Mouse (Mus musculus): ENCODE results near the gene Fam49a.

The Fam49a gene

GRCm38 (mm10) chr12:12274115-12274514 lies 12.2 kb downstream of the Fam49a start:
- no peak for DNase-seq

- no peak for DNase-seq
Observed at GRCm38 (mm10) chr12:12275124-12275779, 13.3 kb downstream of the Fam49a start.

DNA sequence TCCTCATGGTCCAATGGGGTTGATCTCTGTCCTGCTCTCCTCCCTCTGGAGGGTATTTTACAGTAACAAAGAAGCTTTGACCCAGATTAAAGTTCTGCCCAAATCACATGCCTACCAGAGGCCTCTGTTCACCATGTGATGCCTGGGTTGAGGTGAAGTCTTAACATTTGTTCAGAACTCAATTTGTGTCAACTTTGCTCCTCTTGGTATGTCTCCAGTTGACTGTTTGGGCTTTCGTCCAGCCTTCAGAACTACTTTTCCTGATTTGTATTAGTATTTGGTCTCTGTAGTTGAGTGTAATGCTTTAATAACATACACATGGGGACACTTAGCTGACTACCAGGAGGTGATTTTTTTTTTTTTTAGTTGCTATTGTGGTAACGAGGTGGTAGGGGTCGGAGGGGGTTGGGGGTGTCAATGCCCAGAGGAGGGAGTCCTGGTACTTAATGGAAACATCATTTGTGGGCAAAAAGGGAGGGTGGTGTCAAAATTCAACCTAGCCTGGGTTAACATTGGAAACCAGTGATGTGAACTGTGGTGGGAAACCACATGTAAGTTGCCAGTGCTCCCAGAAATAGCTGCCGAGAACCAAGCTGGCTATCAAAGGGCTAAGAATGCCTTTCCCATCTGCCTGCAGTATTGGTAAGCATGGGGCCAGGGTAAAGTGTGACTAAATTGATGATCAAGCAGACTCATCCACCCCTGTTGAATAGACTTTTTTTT lies 16.0 kb downstream of the Fam49a start:
- DNase-seq, result no peak

GRCm38 (mm10) chr12:12278464-12278872 lies 16.5 kb downstream of the Fam49a start:
- peak; percentile 58 to 63 for DNase-seq

- DNase-seq, result peak; percentile 58
Observed at GRCm38 (mm10) chr12:12283702-12284288, 21.9 kb downstream of the Fam49a start.

DNA sequence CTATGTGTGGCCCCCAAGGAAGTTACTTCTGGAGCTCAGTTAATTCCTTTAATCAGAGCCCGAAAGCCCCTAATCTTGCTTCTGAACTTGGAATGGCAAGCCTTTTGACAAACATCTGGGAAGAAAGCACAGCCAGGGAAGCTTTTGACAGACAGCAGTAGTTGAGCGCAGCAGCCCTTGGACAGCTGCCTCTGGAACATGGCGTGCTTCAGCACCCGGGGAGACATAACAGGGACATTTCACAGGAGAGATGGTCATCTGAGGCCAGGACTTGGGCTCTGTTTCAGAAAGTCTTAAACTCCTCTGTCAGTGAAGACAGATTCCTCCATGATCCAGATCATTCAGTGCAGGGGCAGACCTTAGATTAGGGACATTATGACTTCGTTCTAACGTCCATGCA lies 22.6 kb downstream of the Fam49a start:
- DNase-seq, result peak; percentile 36 to 52

- no peak for DNase-seq
Observed at GRCm38 (mm10) chr12:12287131-12287786, 25.3 kb downstream of the Fam49a start.

DNA sequence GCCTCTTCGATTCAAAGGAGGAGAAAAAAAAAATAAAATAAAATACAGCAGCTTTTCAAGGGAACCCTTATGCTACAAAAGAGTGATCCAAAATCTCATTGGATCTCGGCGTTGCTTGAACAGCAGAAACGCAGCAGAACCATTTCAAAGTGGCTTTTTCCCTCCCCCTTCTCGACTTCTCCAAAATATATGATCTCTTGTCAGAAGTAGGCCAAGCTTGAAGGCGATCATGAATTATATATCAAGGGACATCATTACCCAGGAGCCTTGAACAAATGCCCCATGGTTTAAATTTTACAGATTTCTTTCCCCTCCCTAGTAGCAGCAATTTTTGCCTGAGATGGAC lies 25.8 kb downstream of the Fam49a start:
- DNase-seq, result no peak

- DNase-seq, result no peak
Observed at GRCm38 (mm10) chr12:12288586-12288985, 26.6 kb downstream of the Fam49a start.

DNA sequence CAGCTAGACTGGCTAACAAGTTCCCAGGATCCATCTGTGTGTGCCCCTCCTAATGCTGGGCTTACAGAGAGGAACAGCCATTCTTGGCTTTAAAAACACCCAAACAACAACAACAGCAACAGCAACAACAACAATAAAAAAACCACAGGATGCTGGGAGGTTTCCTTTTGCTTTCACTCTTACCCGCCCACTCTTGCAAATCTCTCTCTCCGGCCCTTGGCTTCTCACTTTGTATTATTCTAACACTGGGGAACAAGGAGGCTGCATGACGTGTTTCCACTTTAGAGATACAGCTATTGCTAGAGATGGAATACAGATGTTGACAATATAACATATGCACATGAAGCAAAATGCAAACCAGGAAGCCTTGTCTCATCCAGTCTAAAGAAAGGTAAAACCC lies 27.7 kb downstream of the Fam49a start:
- DNase-seq, result no peak

GRCm38 (mm10) chr12:12292043-12292618 lies 30.2 kb downstream of the Fam49a start:
- DNase-seq, result no peak

GRCm38 (mm10) chr12:12294380-12295171 lies 32.6 kb downstream of the Fam49a start:
- peak in 1 of 2 experiments; percentile 26 for DNase-seq

DNA sequence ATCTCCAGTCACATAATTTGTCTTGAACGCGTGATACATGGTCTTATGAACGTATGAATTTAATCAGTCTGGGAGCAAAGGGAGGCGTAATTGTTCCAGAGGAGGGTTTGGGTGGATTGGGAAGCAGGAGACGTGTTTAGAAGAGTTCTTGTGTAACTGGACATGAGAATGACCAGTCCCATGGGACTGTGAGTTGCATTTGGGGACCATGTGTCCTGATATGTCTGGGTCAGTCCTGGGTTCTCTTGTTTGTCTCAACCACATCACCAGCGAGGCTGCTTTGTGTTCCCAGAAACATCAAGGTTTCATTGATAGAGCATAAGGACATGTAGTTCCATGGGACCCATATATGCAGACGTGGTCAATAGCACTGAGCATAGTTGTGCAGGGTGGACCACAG lies 36.5 kb downstream of the Fam49a start:
- no peak for DNase-seq

DNA sequence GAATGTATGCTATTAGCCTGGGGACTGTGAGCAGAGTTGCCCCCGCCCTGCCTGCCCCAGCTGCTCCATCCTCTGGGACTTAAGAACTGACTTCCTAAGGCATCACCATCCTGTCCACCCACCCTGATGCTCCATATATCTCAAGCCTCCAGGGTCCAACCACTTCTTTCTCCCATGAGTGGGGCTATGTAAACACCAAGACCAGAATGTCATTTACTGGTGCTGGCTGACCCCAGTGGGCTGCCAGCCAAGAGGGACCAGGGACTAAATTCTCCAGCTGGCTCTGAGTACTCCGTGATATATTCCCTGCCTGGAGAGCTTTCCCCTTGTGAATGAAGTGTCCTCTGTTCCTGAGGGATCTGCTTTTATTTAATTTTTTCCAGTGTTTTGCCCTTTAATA lies 37.4 kb downstream of the Fam49a start:
- no peak for DNase-seq

DNA sequence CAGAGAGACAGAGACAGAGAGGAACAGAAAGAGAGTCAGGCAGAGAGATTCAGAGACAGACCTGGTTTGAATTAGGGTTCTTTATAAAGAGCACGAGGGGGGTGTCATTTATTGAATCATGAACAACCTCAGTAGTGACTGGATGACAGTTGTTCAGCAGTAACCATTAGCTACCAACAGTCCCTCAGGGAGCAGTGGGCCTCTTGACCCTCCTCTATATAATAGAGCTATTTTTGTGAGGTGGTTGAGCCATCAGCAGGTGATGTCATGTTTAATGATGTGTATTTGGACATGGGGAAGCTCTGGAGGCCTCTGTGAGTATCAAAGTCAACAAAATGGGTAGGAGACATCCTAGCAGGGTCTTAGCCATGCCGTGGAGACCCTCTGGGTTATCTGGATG lies 39.2 kb downstream of the Fam49a start:
- DNase-seq, result no peak

- DNase-seq, result peak; percentile 80
Observed at GRCm38 (mm10) chr12:12301815-12302214, 39.9 kb downstream of the Fam49a start.

DNA sequence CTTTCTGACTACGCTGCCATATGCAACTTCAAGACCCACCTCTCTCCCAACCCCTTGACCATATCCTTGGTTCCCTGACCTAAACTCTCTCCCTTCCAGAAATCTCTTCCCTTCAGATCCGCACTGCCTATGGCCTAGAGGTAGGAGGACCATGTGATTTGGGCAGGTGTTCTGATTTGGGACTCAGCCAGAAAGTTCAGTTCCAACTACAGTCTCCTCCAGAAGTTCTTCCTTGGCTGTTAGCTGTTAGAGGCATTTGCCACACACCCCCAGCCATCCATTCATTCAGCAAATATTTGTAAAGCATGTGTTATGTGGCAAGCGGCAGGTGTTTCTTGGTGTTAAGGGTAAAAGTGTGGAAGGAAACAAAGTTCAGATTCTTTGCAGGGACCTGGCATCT lies 44.3 kb downstream of the Fam49a start:
- no peak for DNase-seq

DNA sequence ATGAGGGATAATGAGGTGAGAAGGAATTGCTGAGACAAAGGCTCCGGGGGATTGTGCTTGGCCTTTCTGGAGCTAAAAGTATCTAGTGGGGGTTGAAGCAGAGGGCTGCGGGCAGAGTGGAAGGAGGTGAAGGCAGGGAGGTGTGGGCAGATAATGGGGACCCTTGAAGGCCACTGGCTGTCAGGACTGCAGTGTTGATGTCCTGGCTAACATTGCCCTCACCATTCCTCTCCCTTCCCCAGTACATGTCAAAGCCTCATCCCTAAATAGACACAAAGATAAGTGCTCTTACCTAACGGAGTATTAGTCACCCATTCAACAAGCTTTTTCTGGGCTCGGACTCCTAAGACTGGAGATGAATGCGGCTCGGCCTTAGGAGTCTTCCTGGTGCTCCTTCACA lies 44.9 kb downstream of the Fam49a start:
- no peak for DNase-seq

DNA sequence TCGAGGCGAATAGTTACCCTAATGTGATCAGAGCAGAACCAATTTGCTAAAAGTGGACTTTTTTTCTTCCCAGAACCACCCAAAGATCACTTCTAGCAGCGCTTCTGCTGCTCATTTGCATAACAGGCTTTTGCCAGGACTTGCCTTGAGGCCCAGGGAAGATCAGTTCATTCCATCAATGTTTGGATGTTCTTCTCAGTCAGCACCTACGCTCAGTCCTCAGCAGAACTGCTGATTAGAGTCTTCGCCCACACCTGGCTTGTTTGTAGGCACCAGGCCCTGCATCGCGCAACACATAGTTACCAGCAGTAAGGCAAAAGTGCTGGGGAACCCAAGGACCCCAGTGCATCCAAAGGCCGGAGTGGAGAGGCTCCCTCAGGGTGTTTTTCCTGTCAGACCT lies 45.3 kb downstream of the Fam49a start:
- DNase-seq, result no peak

- no peak for DNase-seq
Observed at GRCm38 (mm10) chr12:12313437-12313836, 51.5 kb downstream of the Fam49a start.

DNA sequence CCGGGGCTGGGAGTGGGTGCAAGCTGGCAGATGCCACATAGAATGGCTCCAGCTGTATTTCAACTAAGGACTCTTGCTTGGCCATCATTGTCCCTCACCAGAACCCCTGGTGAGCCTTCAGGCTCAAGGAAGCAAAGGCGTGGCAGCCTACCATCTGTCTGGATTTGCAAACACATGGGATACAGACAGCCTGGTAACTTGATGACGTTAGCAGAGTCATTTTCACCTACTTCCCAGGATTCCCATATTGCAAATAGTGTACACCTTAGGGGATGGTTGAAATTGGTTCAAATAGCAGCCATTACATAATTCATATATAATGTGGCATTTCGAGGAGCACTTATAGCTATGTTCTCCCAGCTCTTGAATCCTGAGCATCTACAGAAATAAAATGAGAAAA lies 52.0 kb downstream of the Fam49a start:
- DNase-seq, result no peak

DNA sequence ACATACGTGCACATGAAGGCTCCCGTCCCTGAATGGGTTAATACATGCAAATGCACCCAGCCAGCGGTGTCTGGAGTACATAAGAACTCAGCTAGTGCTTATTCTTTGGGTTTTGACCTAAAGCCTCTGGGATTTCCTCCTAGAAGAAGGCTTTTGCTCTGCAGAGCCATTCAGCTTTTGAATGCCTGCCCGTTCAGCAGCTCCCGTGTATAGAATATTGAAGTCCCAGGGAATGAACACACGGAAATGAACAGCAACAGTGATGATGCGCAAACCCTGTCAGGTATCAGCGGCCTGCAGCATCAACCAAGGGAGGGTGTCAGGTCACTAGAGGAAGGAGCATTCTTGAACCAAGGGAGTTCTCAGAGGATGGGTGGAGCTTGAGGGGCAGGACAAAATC lies 52.4 kb downstream of the Fam49a start:
- no peak for DNase-seq

DNA sequence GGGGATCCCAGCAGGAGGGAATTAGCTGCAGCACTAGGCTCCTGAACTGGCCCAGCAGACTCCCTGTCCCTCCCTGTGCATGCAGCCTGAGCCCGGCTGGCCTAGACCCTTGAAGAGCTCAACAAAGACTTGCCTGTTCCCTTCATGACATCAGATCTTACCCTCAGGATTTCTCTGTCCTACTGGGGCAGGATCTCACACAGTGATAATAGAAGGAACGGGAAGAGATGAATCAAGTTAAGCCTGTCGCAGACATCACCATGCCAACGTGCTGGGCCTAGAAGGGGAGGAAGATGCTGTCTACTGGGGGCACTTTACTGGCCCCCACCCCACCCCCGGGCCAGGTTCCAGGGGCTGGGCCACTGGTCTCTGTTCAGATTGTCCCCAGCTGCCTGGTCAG lies 53.1 kb downstream of the Fam49a start:
- DNase-seq, result no peak

Data from lung, adult 18-20 months (tissue).